Mouse (Mus musculus) cerebellum, postnatal 25 days (tissue): ENCODE data around the gene Mettl8.

ENCODE experiments used
- DNase-seq, 2 experiments: peaks; one replicate each; pipeline ENCODE4 v3.0.0; 2021; ENCODE audit warnings: mixed read lengths in 2 of 2

Gene Mettl8

DNA sequence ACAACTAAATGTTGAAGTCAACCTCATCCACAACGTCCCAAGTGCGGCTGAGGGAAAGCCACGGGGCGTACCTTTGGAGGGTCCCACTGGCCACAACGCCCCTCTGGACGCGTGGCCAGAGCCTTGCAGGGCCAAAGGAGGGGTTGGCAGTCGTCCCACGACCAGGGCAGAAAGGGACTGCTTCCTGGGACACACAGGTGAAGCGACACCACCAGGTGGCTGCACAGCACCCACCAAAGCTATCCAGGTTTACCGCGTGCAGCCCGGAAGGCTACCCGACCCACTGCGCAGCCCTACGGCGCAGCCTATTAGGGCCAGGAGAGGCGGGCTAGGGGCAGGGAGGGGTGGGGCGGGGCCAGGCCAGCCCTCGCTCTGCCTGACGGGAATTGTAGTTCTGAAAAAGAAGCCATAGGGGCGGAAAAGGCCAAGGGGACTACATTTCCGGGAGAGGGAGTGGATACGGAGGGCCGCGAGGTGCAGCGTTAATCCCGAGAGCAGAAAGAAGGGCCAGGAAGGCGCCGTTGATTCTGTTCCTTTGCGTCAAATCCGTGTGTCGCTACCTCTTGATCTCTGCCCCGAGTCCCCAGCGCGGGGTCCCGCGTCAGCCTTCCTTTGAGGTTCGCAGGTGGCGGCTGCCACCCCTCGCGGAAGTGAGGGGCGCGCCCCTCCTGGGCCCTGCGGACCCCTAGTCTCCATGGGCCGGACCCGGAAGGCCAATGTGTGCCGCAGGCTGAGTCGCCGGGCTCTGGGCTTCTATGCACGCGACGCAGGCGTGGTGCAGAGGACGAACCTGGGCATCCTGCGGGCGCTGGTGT is at the start of gene Mettl8, which contains the start of gene Dcaf17:
Gene Mettl8, minus strand, starts transcription at position 284 of the 815 bp plus-strand sequence.
Gene Dcaf17, plus strand, starts transcription at position 29 of the 815 bp plus-strand sequence.
- peak; percentile 93 to 97 for DNase-seq

DNA sequence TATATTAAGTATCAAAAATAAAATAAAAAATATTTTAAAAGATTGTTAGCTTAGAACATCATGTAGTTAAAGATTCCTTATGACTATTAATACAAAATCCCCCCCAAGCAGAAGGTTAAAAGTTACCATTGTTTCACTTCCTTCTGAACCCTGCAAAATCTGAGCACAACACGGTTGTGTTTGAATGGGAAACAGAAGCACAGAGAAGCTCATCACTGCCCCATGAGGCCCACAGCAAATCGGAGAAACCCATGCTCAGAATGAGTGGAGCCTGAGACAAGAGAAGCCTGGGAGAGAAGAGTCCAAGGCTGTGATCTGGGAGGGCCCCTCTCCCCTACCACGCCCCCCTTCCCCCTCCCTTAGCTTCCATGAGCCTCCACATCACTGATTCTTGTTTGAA is 49.3 kb upstream of the Mettl8 start:
- DNase-seq: no peak

DNA sequence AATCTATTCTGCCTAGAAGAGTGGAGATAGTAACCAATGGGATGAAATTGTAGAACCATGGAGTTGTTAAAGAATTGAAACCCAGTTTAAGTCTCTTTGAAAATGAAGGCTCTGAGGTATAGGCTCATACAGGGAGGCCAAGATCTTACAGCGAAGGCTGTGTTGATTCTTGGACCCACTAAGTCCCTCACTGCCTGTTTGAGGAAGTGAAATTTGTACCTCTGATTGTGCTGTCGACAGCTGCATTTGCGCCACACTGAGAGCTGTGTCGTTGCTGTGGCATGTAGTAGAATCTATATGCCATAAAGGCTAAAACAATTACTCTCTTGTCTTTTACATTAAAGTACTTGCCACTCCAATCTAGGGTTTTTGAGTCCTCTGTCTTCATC is 47.9 kb upstream of the Mettl8 start:
- no peak for DNase-seq

DNA sequence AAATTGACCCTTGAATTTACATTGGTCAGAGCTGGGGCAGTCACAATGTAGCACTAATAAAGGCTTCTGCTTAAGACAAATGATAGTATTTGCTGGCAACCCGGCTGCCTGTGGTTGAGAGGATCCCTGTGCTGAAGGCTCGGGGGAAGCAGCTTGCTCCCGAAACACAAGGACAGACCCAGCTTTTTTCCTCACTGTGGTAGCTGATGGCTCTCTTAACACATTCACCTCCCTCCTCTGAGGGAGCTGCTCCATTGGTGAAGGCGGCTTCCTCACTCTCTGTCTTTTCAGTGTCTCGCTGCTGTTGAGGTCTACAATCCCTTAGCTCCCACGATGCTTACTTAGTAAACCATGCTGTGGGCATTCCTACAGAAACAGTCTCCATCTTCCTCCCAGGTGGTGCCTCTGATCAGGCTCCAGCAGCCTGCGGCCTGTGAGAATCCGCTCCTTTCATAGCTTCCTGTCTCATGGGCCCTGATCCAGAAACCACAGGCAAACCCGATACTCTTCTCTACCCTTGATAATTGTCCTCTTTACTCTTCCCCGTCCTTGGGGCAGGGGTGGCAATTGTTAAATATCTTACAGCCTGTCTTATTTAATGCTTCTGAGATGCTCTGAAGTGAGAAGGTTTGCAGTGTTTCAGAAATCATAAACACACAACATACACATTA is 47.4 kb upstream of the Mettl8 start:
- peak in 1 of 2 experiments; percentile 17 for DNase-seq

DNA sequence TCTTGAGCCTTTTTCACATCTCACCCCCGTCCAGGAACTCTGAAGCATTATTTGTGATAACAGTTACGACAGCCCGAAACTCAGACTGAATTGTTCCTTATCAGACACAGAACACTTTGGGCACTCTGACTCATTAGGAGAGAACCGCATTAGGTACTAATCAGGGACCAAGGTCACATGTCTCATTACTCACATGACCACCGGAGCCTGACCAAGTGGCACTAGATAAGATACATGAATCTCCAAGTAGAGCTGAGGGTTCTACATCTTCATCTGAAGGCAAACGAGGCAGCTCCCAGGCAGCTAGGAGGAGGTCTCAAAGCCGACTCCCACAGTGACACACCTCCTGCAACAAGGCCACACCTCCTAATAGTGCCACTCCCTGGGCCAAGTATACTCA is 40.8 kb upstream of the Mettl8 start:
- no peak for DNase-seq

DNA sequence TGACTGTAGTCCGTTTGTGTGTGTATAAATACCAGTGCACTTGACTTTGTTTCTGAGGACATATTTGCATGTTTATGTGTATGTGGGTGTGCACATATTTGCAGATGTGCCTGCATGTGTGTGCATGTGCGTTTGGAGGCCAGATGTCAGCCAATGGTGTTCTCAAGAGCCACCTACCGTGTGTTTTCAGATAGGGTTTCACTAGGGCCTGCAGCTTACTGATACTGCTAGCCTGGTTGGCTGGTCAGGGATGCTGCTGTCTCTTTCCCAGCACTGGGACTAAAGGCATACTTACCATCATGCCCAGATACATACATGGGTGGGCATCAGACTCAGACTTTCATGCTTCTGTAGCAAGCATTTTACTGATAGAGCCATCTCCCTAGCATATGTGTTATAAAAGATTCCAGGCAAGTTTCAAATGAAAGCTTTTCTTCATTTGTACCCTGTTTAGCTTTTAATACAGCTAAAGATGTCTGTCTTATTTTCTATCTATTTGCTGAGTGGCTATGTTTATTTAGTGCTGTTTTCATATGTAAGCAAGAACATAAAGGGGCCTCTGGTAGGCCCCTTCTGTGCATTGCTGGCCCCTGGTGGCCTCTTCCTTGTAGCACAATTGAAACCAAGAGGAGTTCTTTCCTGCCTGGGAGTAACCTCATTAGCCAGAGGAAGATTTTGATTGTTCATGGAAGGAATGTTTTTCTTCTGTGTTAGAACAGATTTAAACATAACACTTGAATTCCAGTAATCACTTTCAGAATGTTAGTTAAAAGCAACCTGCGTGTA is 35.5 kb upstream of the Mettl8 start:
- DNase-seq: no peak

DNA sequence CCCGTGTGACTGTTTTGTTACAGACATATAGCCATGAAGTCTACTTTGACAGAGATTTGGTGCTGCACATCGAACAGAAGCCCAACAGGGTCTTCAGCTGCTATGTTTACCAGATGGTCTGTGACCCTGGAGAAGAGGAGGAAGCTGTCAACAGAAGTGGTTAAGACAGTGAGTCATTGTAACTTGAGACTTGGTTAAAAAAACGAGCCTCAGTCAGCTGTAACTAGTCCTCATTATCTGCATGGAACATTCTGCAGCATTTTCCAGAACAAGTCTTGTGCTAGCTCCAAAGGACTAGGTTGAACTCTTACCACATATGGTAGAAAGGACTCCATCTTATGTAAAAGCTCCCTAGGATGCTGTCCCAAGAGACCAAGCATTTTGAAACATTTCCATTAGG is 34.4 kb upstream of the Mettl8 start:
- no peak for DNase-seq

DNA sequence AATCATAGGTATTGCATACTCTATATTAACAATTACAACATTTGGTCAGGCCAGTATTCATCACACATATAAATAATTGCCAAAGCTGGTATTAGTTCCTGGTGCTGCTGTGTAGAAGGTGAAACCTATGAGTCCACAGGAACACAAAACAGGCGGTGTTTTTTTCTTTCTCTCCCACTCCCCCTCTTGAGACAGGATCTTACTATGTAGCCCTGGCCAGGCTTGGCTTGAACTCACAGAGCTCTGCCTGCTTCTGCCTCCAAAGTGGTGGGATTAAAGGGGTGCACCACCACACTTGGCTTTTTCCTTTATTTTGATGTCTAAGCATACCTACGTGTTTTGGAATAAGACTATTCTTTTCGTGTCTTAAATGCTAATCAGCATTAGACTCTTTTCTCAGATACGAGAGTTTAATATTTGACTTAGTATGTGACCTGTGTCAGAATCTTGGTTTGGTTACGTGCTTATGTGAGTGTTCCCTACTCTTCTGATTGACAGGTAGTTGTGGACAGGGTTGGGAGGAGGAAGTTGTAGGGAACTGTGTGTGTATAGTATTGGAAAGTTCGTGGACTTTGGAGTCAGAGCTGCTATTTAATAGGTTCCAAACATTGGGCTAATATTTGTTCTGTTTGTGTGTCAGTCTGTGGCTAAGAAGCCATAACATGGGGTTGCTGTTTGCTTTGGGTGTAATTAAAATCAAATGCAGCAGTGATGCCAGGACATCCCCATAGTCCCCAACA is 28.2 kb upstream of the Mettl8 start:
- no peak for DNase-seq

DNA sequence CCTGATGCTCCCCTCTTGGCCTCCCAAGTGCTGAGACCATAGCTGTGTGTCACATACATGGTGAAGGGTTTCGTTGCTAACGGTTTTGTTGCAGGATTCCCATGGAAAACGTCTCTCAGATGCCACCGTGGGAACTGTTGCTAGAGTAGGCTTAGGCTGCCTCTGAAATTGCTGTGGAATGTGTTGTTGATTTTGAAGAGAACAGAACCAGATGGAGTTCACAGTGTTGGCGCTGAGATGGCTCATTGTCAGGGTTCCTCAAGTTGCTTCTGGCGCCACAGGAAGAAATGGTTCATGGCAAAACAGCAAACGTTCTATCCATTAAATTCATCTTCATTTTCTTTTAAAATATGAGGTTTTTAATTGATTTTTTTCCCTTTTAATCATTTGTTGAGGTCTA is 27.0 kb upstream of the Mettl8 start:
- no peak for DNase-seq

DNA sequence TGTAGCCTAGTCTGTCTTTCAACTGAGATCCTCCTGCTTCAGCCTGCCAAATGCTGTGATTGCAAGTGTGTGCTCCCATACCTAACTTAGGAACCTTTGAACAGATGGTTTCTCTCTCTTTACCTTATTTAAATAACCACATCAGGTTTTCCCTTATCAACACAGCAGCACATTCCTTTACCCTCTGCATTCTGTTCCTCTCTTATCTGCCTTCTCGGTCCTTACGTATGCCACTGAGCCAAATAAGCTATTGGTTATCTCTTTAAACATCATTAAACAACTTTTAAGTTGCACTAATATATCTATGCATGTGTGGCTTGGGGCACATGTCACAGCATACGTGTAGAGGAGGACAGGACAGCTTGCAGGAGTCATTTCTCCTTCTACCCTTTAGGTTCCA is 18.4 kb upstream of the Mettl8 start:
- no peak for DNase-seq

DNA sequence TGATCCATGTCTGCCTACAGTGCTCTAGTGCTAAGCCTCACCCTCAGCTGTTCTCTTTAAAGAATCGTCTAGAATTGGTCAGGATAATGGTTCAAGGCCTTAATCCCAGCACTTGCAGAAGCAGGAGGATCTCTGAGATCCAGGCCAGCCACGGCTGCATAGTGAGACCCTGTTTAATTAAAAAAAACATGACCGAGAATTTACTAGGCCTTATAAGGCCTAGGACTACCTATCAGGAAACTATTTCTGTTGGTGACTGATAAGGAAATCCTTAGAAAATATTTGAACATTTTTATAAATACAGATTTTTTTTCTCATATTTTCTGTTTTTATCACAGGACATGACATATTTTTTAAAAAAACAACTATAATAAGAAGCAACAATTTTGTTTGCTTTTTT is 17.9 kb upstream of the Mettl8 start:
- no peak for DNase-seq

DNA sequence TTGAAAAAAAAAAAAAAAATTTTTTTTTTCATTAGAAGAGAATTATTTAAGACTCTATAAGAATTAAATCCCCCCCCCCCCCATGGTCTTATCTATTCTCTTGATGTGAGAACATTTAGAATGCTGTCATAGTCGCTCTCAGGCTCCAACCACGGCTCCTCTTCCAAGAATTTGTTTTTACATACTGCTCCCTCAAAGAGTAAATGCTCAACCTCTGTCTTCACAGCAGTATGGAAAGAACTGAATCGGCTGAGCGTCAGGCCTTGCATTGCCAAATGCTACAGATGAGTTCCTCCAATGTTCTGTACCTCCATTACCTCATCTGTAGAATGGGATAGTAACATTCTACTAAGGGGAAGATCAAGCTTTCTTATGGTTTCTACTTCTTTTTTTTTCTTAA is 16.2 kb upstream of the Mettl8 start:
- DNase-seq: no peak

DNA sequence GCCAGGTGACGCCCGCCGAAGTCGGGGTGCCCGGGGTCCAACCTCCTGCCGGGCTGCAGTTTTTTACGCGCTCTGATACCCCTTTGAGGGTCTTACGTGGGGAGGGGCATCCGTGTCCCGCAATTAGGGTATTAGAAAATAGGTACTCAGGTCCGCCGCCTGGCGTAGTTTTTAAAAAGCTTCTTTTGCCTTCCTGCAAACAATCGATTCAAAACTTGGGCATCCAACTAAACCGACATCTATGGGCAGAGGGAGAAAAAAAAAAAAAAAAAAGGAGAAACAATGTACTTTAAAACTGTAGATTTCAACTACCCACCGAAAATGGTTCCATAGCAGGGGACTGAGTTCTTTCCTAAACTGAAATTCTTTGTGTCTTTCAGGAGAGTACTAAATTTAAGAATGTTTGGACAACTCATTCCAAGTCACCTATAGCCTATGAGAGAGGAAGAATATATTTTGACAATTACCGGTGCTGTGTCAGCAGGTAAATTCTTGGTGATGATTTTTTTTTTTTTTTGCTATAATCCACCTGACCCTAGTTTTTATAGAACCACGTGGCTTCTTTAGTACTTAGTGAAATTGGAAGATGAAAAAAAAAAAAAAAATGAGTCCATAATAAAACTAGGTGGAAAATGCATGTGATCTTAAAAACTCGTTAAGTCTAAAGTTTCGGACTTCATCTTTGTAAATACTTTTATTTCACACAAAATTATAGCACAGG is 892 bp upstream of the Mettl8 start:
- no peak for DNase-seq

DNA sequence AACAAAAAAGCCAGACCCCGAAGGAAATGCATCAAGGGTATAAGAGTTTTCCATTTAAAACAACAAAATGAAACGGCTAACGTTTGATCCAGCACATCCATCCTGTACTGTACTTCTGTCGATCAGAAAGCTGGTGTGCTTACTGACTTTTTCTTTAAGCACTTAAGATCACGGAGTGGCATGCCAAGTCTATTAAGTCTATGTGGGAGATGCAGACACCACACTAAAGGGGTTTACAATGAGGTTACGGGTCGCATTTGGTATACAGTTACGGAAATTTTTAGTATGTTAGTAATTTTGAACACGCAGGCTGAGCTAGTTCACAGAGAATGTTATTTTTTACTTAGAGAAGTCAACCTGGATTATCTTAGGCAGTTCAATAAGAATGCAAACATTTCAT is 667 bp downstream of the Mettl8 start:
- no peak for DNase-seq

DNA sequence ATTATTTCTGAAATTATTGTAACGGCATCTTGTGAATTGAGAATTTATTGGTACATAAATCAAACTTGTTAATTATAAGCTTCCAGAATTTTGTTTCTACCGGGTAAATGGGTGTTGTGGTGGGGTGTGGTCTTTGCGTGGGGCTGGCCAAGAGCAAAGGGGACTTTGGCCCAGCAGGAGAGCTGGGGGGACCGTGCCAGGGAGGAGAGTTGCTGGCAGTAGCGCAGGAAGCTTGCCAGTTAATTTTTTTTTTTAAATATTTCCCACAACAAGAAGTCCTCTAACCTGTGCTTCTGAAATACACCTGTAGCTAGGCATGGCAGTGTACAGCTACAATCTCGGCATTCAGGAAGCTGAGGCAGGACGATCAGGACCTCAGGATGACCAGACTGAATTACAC is 4.9 kb downstream of the Mettl8 start:
- DNase-seq: no peak

DNA sequence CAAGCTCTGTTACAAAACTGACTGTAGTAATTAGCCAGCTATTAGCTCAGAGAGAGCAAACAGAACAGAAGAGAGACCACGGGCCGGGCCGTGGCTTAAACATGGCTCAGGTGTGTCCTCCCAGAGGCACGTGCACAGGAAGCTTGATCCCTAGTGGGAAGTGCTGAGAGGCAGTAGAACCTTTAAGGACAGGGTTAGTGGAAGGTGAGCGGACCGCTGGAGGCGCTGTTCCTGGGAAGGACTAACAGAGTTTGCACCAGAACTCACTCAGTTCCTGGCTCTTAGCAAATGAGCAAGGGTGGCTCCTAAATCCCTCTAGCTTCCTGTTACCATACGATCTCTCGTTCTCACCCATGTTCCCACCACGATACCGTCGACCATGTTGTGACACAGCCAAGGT is 6.5 kb downstream of the Mettl8 start:
- no peak for DNase-seq

DNA sequence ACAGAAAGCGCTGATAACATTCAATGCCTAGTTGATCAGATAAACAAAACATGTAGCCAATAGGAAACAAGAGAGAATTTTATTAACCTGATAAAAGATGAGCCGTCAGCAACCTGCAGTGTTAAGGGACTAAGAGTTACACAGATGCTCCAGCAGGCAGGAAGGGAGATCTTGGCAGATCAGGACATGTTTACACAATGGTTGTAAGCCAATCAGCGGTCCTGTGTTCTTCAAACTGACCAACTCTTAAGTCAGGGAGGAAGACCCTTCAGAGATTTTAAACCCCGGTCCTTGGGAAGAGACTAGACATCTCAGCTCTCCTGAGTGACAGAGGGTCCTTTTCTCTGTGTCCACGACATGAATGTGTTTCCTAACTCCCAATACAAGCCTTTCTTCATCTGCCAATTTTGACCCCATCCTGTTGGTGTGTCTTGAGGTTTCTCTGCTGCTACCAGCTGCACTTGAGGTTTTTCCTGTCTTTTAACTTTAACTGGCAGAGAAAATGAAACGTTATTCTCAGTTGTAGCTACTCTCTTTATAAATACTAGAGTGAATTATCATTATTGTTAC is 8.5 kb downstream of the Mettl8 start:
- DNase-seq: no peak

DNA sequence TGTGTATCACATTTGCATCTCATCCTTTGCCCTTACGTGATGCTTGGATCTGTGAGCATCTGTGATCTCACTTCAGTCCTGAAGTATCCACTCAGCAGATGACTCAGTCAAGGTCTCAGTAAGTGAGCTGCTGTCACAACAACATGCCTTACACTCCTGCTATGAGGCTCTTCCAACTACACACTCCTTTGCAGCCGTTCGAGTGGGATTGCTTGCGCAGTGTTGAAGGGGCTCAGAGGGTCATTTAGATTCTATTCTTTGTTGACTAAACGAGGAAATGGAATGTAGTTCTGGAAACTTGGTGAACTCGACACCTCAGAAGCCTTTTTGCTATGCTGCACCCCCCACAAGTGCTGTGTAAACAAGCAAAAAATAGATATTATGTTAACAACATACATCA is 9.2 kb downstream of the Mettl8 start:
- no peak for DNase-seq

DNA sequence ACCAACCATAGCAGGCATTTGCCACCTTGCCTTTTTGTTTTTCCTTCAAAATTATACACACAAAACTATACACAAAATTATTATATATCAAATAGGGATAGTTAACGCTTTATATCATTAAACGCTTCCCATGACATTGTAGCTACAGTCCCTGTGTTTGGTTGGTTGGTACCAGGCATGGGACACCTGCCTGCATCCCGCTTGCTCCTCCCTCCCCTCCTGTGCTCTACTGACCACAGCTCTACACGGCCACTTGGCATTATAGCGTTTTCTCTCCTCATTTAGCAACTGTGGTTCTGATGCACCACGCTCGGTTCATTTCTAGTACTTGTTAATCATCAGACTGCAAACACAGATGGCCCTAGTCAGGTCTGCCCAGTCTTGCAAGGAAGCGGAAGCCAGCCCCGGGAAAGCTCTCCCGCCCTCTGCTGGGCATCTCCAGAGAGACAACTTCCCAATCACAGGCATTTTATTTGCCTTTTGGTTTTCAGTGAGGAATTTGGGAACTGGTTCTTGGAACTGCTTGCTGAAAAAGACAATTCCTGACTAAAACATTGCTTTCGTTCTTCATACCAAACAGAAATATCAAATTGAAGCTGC is 15.8 kb downstream of the Mettl8 start:
- DNase-seq: peak; percentile 88 to 91

DNA sequence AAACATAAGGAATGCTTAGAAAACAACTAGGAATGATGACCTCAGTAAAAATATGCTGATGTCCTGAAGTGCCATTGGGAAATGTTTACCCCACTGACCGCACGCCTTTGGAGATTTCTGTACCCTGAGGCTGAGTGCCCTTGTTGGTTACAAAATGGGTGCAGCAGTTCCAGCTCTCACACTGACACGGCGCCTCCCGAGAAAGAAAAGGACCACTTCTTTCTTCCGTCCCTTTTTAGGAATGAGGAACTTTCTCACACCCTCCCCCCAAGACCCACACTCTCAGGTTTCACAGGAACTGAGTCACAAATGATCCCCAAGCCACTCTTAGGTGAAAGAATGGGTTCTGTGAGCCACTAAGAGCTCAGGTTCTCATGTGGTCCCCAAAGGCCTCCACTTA is 17.9 kb downstream of the Mettl8 start:
- no peak for DNase-seq

DNA sequence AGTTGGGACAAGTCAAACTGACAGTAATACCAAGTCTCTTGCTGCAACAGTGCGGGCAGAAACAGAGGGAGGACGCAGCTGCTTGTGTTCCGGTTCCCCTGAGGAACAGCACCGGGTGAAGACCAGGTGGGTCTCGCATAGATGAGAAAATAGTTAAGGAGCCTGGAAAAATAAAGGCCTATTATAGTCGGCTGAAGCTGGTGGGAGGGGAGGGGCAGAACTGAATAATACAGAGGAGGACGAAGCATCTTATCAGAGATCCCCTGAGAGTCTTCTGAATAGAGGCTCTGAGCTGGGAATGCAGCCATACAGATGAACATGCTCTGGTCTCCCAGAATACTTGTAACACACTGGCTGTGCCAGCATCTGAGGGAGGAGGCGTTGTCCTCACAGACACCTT is 21.4 kb downstream of the Mettl8 start:
- no peak for DNase-seq
